Mouse (Mus musculus): ENCODE measurements around the gene Erp29. TPM values are rescaled to one million over a fixed set of nuclear protein-coding genes. Genes with fewer than 3 reads are reported as not detected.

The Erp29 gene
- 28.9 TPM for polyA plus RNA-seq (2014; fragmentation: Illumina TruSeq; extraction: RNeasy Lipid Tissue Mini Kit (QIAGEN cat#74804); ENCODE audit: low read depth, low replicate concordance)

GRCm38 (mm10) chr5:121452026-121452869, at the start of gene Erp29:
Erp29 (minus strand) TSS chr5:121452506.

GRCm38 (mm10) chr5:121451644-121452025, 671 bp downstream of the Erp29 start, which contains the start of gene Tmem116:
Tmem116 (plus strand) TSS chr5:121451893.

GRCm38 (mm10) chr5:121397187-121398145, 54.8 kb downstream of the Erp29 start, which contains the start of gene Naa25:
Naa25 (plus strand) TSS chr5:121397936.

GRCm38 (mm10) chr5:121385461-121386119, 66.7 kb downstream of the Erp29 start, which contains the start of gene Trafd1:
Trafd1 (minus strand) TSS chr5:121385632.

Other genes with a start within 250 kb of the Erp29 start
- gene Rpl6, start 248.0 kb downstream of the Erp29 start, polyA plus RNA-seq (2014; fragmentation: Illumina TruSeq; extraction: RNeasy Lipid Tissue Mini Kit (QIAGEN cat#74804); ENCODE audit: low read depth, low replicate concordance): 127 TPM
- gene Hectd4, start 232.3 kb downstream of the Erp29 start, polyA plus RNA-seq (2014; fragmentation: Illumina TruSeq; extraction: RNeasy Lipid Tissue Mini Kit (QIAGEN cat#74804); ENCODE audit: low read depth, low replicate concordance): 9.9 TPM
- 125 TPM for gene Trafd1, start 66.9 kb downstream of the Erp29 start, polyA plus RNA-seq (2014; fragmentation: Illumina TruSeq; extraction: RNeasy Lipid Tissue Mini Kit (QIAGEN cat#74804); ENCODE audit: low read depth, low replicate concordance)
- gene Naa25, start 54.6 kb downstream of the Erp29 start, polyA plus RNA-seq (2014; fragmentation: Illumina TruSeq; extraction: RNeasy Lipid Tissue Mini Kit (QIAGEN cat#74804); ENCODE audit: low read depth, low replicate concordance): 57.2 TPM
- 8.0 TPM for gene Tmem116, start 613 bp downstream of the Erp29 start, polyA plus RNA-seq (2014; fragmentation: Illumina TruSeq; extraction: RNeasy Lipid Tissue Mini Kit (QIAGEN cat#74804); ENCODE audit: low read depth, low replicate concordance)
- 70.9 TPM for gene Adam1b, start 50.9 kb upstream of the Erp29 start, polyA plus RNA-seq (2014; fragmentation: Illumina TruSeq; extraction: RNeasy Lipid Tissue Mini Kit (QIAGEN cat#74804); ENCODE audit: low read depth, low replicate concordance)
- 81.2 TPM for gene Adam1a, start 93.0 kb upstream of the Erp29 start, polyA plus RNA-seq (2014; fragmentation: Illumina TruSeq; extraction: RNeasy Lipid Tissue Mini Kit (QIAGEN cat#74804); ENCODE audit: low read depth, low replicate concordance)
- not detected for gene Gm42878, start 93.0 kb upstream of the Erp29 start, polyA plus RNA-seq (2014; fragmentation: Illumina TruSeq; extraction: RNeasy Lipid Tissue Mini Kit (QIAGEN cat#74804); ENCODE audit: low read depth, low replicate concordance)
- gene Mapkapk5, start 93.4 kb upstream of the Erp29 start, polyA plus RNA-seq (2014; fragmentation: Illumina TruSeq; extraction: RNeasy Lipid Tissue Mini Kit (QIAGEN cat#74804); ENCODE audit: low read depth, low replicate concordance): 55.1 TPM
- 6.5 TPM for gene Aldh2, start 141.3 kb upstream of the Erp29 start, polyA plus RNA-seq (2014; fragmentation: Illumina TruSeq; extraction: RNeasy Lipid Tissue Mini Kit (QIAGEN cat#74804); ENCODE audit: low read depth, low replicate concordance)
- gene Acad12, start 166.4 kb upstream of the Erp29 start, polyA plus RNA-seq (2014; fragmentation: Illumina TruSeq; extraction: RNeasy Lipid Tissue Mini Kit (QIAGEN cat#74804); ENCODE audit: low read depth, low replicate concordance): 2.1 TPM
- gene Acad10, start 208.0 kb upstream of the Erp29 start, polyA plus RNA-seq (2014; fragmentation: Illumina TruSeq; extraction: RNeasy Lipid Tissue Mini Kit (QIAGEN cat#74804); ENCODE audit: low read depth, low replicate concordance): 0.64 TPM
- gene Brap, start 208.1 kb upstream of the Erp29 start, polyA plus RNA-seq (2014; fragmentation: Illumina TruSeq; extraction: RNeasy Lipid Tissue Mini Kit (QIAGEN cat#74804); ENCODE audit: low read depth, low replicate concordance): 109 TPM